Mouse (Mus musculus) kidney, postnatal 0 days (tissue): ENCODE results near the gene Anapc16. TPM values are rescaled to one million over a fixed set of nuclear protein-coding genes. Genes with fewer than 3 reads are reported as not detected.

Experiments
- ATAC-seq: fragments of 200-750 bp; cut with Nextera tagmentation; replicated peaks from 2 replicates; pipeline ENCODE4 v1.8.0; 2017; ENCODE audit warnings: low read depth, moderate number of reproducible peaks, moderate TSS enrichment, moderate library complexity; ENCODE audit not compliant: low FRiP score
- DNase-seq: peaks from one replicate; pipeline ENCODE4 v3.0.0-alpha.2; 2016; ENCODE audit warnings: low spot score
- H3K27ac ChIP-seq: fragments of 300-500 bp; sonication (generic); 2 replicates; pipeline ENCODE4 v1.5.1; 2014; ENCODE audit warnings: mild to moderate bottlenecking
- H3K27me3 ChIP-seq: fragments of 300-500 bp; sonication (generic); 2 replicates; pipeline ENCODE4 v1.6.1; 2014; ENCODE audit warnings: low read length, mixed read lengths; ENCODE audit not compliant: insufficient read depth
- H3K36me3 ChIP-seq: fragments of 300-500 bp; sonication (generic); 2 replicates; pipeline ENCODE4 v1.6.1; 2014; ENCODE audit warnings: low read length, mixed read lengths; ENCODE audit not compliant: insufficient read depth
- H3K4me1 ChIP-seq: fragments of 300-500 bp; sonication (generic); replicated peaks from 2 replicates; pipeline ENCODE4 v1.6.1; 2014; ENCODE audit warnings: antibody characterized with exemption, low read length, mixed read lengths; ENCODE audit not compliant: insufficient read depth
- H3K4me2 ChIP-seq: fragments of 300-500 bp; sonication (generic); 2 replicates; pipeline ENCODE4 v1.6.1; 2014; ENCODE audit warnings: mild to moderate bottlenecking, low read length, moderate library complexity, mixed read lengths
- H3K4me3 ChIP-seq: fragments of 300-500 bp; sonication (generic); replicated peaks from 2 replicates; pipeline ENCODE4 v1.5.1; 2014; ENCODE audit warnings: low read depth, low read length
- H3K9ac ChIP-seq: fragments of 300-500 bp; sonication (generic); 2 replicates; pipeline ENCODE4 v1.6.1; 2014; ENCODE audit warnings: low read depth, low read length
- H3K9me3 ChIP-seq: fragments of 300-500 bp; sonication (generic); replicated peaks from 2 replicates; pipeline ENCODE4 v1.6.1; 2016; ENCODE audit warnings: low read length, inconsistent platforms, mixed read lengths
- CTCF ChIP-seq: IDR thresholded peaks from 2 replicates; pipeline ENCODE4 v1.5.1; 2016; ENCODE audit warnings: antibody characterized with exemption, low read depth, mild to moderate bottlenecking, moderate library complexity
- WGBS: fragments of 180-500 bp; shearing (Covaris S2); extraction: QIAGEN DNeasy Blood & Tissue Kit; methylation state at CpG from one replicate; pipeline ENCODE4 v1.1.7; 2014; 5-methylcytosine and 5-hydroxymethylcytosine counted together
- polyA plus RNA-seq: library from polyadenylated mRNA; unstranded; fragments of >200 nt; fragmentation: Nextera tagmentation; extraction: Ambion mirVana; gene quantifications from 2 replicates; pipeline ENCODE4 v1.2.1, GENCODE M21; 2015

Gene Anapc16
- polyA plus RNA-seq, 1 experiment from 2014 or later: 106 TPM

DNA sequence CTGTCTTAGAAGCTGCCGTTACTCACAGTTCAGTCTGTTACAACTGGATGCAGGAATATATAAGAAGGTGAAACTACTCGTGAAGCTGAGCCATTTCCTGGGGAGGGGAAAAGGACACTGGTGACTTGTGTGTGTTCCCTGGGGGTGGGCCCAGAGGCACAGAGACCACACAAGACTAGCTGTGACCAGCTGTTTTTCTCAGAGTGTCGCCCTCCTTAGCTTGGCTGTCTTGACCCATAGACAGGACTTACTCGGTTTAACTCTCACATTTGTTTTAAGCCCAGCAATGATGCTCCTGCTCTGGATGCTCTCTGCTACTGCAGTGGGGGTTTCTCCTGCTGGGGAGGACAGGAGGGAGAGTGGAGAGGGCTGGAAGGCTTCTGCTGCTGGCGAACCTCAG lies 30.1 kb upstream of the Anapc16 start:
- Histone ChIP-seq H3K9ac (no peak overlapping the region), H3K9me3 (no peaks in the 10 kb centered on the region), H3K36me3 (no peaks in the 10 kb centered on the region), H3K27ac (no peak overlapping the region), H3K4me2 (no peak overlapping the region), H3K27me3 (no peaks in the 10 kb centered on the region), H3K4me3 (no peak overlapping the region), H3K4me1 (peaks cover 13% of the 10 kb centered on the region)
- TF ChIP-seq CTCF: no peak
- 41% methylated on average over 5 of the region's 5 CpGs for WGBS
- DNase-seq (no peak), ATAC-seq (no peak)

GRCm38 (mm10) chr10:60032622-60033021 lies 29.7 kb upstream of the Anapc16 start:
- Histone ChIP-seq H3K4me3 (no peak overlapping the region), H3K36me3 (no peaks in the 10 kb centered on the region), H3K9ac (no peak overlapping the region), H3K27me3 (no peaks in the 10 kb centered on the region), H3K27ac (no peak overlapping the region), H3K4me1 (peaks cover 13% of the 10 kb centered on the region), H3K4me2 (no peak overlapping the region), H3K9me3 (no peaks in the 10 kb centered on the region)
- TF ChIP-seq CTCF: no peak
- no peak for ATAC-seq
- no peak for DNase-seq
- WGBS: 66% methylated on average over 2 of the region's 2 CpGs

- H3K4me2 ChIP-seq: no peak overlapping the region
- no peak overlapping the region for H3K9ac ChIP-seq
- TF ChIP-seq CTCF: no peak
- no peaks in the 10 kb centered on the region for H3K36me3 ChIP-seq
- no peak for DNase-seq
- no peak for ATAC-seq
- no peak overlapping the region for H3K4me3 ChIP-seq
- H3K9me3 ChIP-seq: no peaks in the 10 kb centered on the region
- H3K27ac ChIP-seq: no peak overlapping the region
- WGBS: 67% methylated on average over 2 of the region's 2 CpGs
- H3K4me1 ChIP-seq: peaks cover 13% of the 10 kb centered on the region
- H3K27me3 ChIP-seq: no peaks in the 10 kb centered on the region
Measured at GRCm38 (mm10) chr10:60031985-60032384, 29.1 kb upstream of the Anapc16 start.

DNA sequence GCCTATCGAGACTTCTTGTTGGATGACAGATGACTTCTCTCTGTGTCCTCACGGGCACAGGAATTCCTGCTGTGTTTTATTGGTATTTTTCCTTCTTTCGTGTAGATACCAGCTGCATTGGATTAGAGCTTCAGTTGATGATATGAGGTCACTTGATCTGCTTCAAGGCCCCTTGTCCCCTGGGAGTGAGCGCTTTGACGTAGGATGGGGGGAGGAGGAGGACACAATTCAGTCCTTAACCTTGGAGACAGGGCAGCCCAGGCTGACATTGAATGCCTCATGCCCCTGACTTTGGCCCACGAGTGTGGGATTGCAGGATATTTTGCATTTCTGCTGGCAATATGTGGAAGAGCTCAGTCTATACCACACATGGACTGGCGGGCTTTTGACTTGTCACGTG lies 28.6 kb upstream of the Anapc16 start:
- ATAC-seq (no peak), DNase-seq (peak; percentile 21)
- Histone ChIP-seq H3K4me1 (peaks cover 13% of the 10 kb centered on the region), H3K9me3 (no peaks in the 10 kb centered on the region), H3K4me3 (no peak overlapping the region), H3K9ac (no peak overlapping the region), H3K27ac (no peak overlapping the region), H3K36me3 (no peaks in the 10 kb centered on the region), H3K4me2 (no peak overlapping the region), H3K27me3 (no peaks in the 10 kb centered on the region)
- no peak for TF ChIP-seq CTCF
- 60% methylated on average over 8 of the region's 8 CpGs for WGBS

DNA sequence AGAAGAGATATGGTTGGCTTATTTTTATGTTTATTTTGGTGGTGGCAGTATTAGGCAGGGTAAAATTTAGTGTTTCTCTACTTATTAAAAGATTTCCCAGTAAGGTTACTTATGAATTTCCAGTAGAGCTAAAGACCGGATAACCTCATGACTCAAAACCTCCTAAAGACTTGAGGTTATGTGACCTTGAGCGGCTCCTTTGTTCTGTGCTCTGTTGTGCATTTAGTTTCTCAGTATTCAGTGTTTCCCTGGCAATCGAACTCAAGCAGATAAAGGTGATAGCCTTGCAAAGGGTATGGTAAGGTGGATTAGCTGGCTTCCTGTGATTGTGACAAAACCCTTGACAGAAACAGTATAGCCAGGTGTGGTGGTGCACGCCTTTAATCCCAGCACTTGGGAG lies 26.5 kb upstream of the Anapc16 start:
- no peak for TF ChIP-seq CTCF
- Histone ChIP-seq H3K9ac (no peak overlapping the region), H3K4me3 (no peak overlapping the region), H3K27me3 (no peaks in the 10 kb centered on the region), H3K9me3 (no peaks in the 10 kb centered on the region), H3K4me1 (peaks cover 13% of the 10 kb centered on the region), H3K36me3 (no peaks in the 10 kb centered on the region), H3K4me2 (no peak overlapping the region), H3K27ac (peak overlapping the region; percentile 83; the same call in 1 of the 2 replicates)
- ATAC-seq (no peak), DNase-seq (no peak)
- 68% methylated on average over 4 of the region's 4 CpGs for WGBS

DNA sequence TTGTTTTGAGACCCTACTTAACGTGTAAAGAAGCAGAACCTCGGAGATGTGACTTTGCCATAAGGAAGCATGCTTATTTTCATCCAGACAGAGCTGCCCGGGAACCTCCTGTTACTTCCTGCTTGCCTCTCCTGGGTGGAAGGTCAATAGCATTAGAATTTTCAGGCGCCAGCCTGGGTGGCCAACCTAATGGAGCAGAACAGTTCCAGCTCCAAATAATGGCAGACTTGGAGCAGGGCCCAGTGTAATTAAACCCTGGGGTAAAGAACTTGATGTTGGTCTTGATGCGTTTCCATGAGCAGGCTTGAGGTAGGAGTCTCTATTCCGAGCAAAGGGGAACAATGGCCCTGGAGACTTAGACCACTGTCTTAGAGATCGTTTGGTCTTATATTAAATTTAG lies 26.0 kb upstream of the Anapc16 start:
- no peaks in the 10 kb centered on the region for H3K27me3 ChIP-seq
- H3K4me2 ChIP-seq: no peak overlapping the region
- H3K36me3 ChIP-seq: no peaks in the 10 kb centered on the region
- no peak overlapping the region for H3K9ac ChIP-seq
- peak overlapping the region; percentile 83 for H3K27ac ChIP-seq
- H3K4me1 ChIP-seq: peaks cover 13% of the 10 kb centered on the region
- no peak for TF ChIP-seq CTCF
- no peaks in the 10 kb centered on the region for H3K9me3 ChIP-seq
- H3K4me3 ChIP-seq: no peak overlapping the region
- ATAC-seq: peak; percentile 82
- 26% methylated on average over 7 of the region's 7 CpGs for WGBS
- DNase-seq: peak; percentile 72

GRCm38 (mm10) chr10:60028181-60028580 lies 25.2 kb upstream of the Anapc16 start:
- no peak overlapping the region for H3K9ac ChIP-seq
- H3K4me1 ChIP-seq: peaks cover 11% of the 10 kb centered on the region
- no peak for ATAC-seq
- H3K4me2 ChIP-seq: no peak overlapping the region
- peak overlapping the region; percentile 83 for H3K27ac ChIP-seq
- H3K36me3 ChIP-seq: no peaks in the 10 kb centered on the region
- WGBS: 48% methylated on average over 7 of the region's 7 CpGs
- TF ChIP-seq CTCF: no peak
- DNase-seq: no peak
- H3K4me3 ChIP-seq: no peak overlapping the region
- H3K27me3 ChIP-seq: no peaks in the 10 kb centered on the region
- no peaks in the 10 kb centered on the region for H3K9me3 ChIP-seq
